Comparison of ENCODE assay signal across 16 mouse cellular contexts in genomic region chr7:118937469-118938387, GRCm38 (mm10). TPM values are rescaled to one million over a fixed set of nuclear protein-coding genes. Genes with fewer than 3 reads are reported as not detected.
A peak's percentile ranks its signal among the peaks of the same experiment; 100 is the strongest.
DNase-seq lines count a peak whose midpoint lies in the region; ATAC-seq and TF ChIP-seq lines count a peak whose summit lies in the region.
"Had no signal": no experiment of that assay in that cellular context is flagged by ENCODE, and none has a peak within 500 bp of the region (broad histone marks: within the 10 kb centered on the region; RNA-seq: fewer than 3 reads in every experiment).

No protein-coding gene starts in this region.

- TF ChIP-seq EP300 in heart, adult 2 months (IDR thresholded peaks at IDR 0.05; ENCODE audit: insufficient read depth, low read depth, low read length) = no peak
- peak; percentile 94 for TF ChIP-seq EP300 in lung, postnatal 0 days (IDR thresholded peaks at IDR 0.05)

- H3K4me2 ChIP-seq in lung, postnatal 0 days (replicated peaks; ENCODE audit: low read depth, low read length) = no peak overlapping the region
- no peak overlapping the region for H3K4me2 ChIP-seq in forebrain, embryonic 12.5 days
- H3K4me2 ChIP-seq: heart, embryonic 12.5 days; hindbrain, embryonic 15.5 days; stomach, embryonic 15.5 days had no signal

- peaks cover 7% of the 10 kb centered on the region for H3K4me1 ChIP-seq in heart, adult 2 months (ENCODE audit: control insufficient read depth, insufficient read depth, low read length)
- peaks cover 11% of the 10 kb centered on the region; the same call in 1 of the 2 replicates for H3K4me1 ChIP-seq in lung, postnatal 0 days (ENCODE audit: insufficient read depth, low read depth, low read length)
- peaks cover 11% of the 10 kb centered on the region for H3K4me1 ChIP-seq in thymus, adult 2 months (replicated peaks; ENCODE audit: control insufficient read depth, insufficient read depth, low read length)
- H3K4me1 ChIP-seq in forebrain, embryonic 12.5 days = peaks cover 9% of the 10 kb centered on the region
- H3K4me1 ChIP-seq: hindbrain, embryonic 15.5 days; stomach, embryonic 15.5 days had no signal

- no peak for TF ChIP-seq CTCF in heart, adult 2 months (IDR thresholded peaks at IDR 0.05)
- TF ChIP-seq CTCF in lung, postnatal 0 days (IDR thresholded peaks at IDR 0.05) = no peak
- no peak for TF ChIP-seq CTCF in thymus, adult 2 months (IDR thresholded peaks at IDR 0.05; ENCODE audit: borderline replicate concordance, control insufficient read depth, extremely low read depth, insufficient read depth, low read length, poor library complexity)

- peak; percentile 52 for ATAC-seq in lung, postnatal 0 days
- no peak for ATAC-seq in forebrain, embryonic 12.5 days (ENCODE audit: low FRiP score)
- ATAC-seq: Patski had no signal

- H3K79me2 ChIP-seq in heart, adult 2 months (replicated peaks; ENCODE audit: control insufficient read depth, insufficient read depth, low read length) = no peaks in the 10 kb centered on the region

- no peak for TF ChIP-seq POLR2A in heart, adult 2 months (IDR thresholded peaks at IDR 0.05; ENCODE audit: insufficient read depth, low read depth, low read length)
- no peak for TF ChIP-seq POLR2A in thymus, adult 2 months (IDR thresholded peaks at IDR 0.05; ENCODE audit: control insufficient read depth, extremely low read depth, insufficient read depth, low read length, poor library complexity)

- no peak overlapping the region for H3K27ac ChIP-seq in heart, adult 2 months
- peak overlapping the region; percentile 60 for H3K27ac ChIP-seq in lung, postnatal 0 days (ENCODE audit: low read length)
- H3K27ac ChIP-seq in thymus, adult 2 months (ENCODE audit: control insufficient read depth, insufficient read depth, low read length) = no peak overlapping the region; the same call in 1 of the 2 replicates
- H3K27ac ChIP-seq in forebrain, embryonic 12.5 days = no peak overlapping the region
- H3K27ac ChIP-seq: hindbrain, embryonic 15.5 days; limb, embryonic 10.5 days; stomach, embryonic 15.5 days had no signal

- H3K4me3 ChIP-seq in heart, adult 2 months = no peak overlapping the region
- no peak overlapping the region for H3K4me3 ChIP-seq in lung, postnatal 0 days (ENCODE audit: low read depth, low read length)
- no peak overlapping the region for H3K4me3 ChIP-seq in thymus, adult 2 months (ENCODE audit: control insufficient read depth, insufficient read depth, low read length)
- H3K4me3 ChIP-seq in forebrain, embryonic 12.5 days (replicated peaks) = no peak overlapping the region
- H3K4me3 ChIP-seq: erythroblast, embryonic 14.5 days; heart, embryonic 12.5 days; hindbrain, embryonic 15.5 days; limb, embryonic 10.5 days; stomach, embryonic 15.5 days had no signal

- 49% methylated on average over 11 of the region's 11 CpGs for WGBS in heart, adult 2 months
- 39% methylated on average over 11 of the region's 11 CpGs for WGBS in lung, postnatal 0 days
- 51% methylated on average over 11 of the region's 11 CpGs for WGBS in thymus, adult 2 months
- 70% methylated on average over 11 of the region's 11 CpGs for WGBS in forebrain, embryonic 12.5 days

- H3K9me3 ChIP-seq in lung, postnatal 0 days (ENCODE audit: low read length) = no peaks in the 10 kb centered on the region
- H3K9me3 ChIP-seq in forebrain, embryonic 12.5 days = no peaks in the 10 kb centered on the region
- H3K9me3 ChIP-seq: heart, embryonic 12.5 days; hindbrain, embryonic 15.5 days; limb, embryonic 10.5 days; stomach, embryonic 15.5 days had no signal

- no peaks in the 10 kb centered on the region for H3K36me3 ChIP-seq in heart, adult 2 months (ENCODE audit: control insufficient read depth, insufficient read depth, low read length)
- H3K36me3 ChIP-seq in lung, postnatal 0 days (ENCODE audit: insufficient read depth, low read length) = no peaks in the 10 kb centered on the region
- no peaks in the 10 kb centered on the region for H3K36me3 ChIP-seq in thymus, adult 2 months (ENCODE audit: control insufficient read depth, insufficient read depth, low read length)
- no peaks in the 10 kb centered on the region for H3K36me3 ChIP-seq in forebrain, embryonic 12.5 days (replicated peaks)
- H3K36me3 ChIP-seq: heart, embryonic 12.5 days; hindbrain, embryonic 15.5 days; limb, embryonic 10.5 days; stomach, embryonic 15.5 days had no signal

- H3K9ac ChIP-seq in heart, adult 2 months (ENCODE audit: low read depth, low read length) = no peak overlapping the region
- no peak overlapping the region for H3K9ac ChIP-seq in lung, postnatal 0 days (replicated peaks; ENCODE audit: low read depth)
- no peak overlapping the region for H3K9ac ChIP-seq in forebrain, embryonic 12.5 days
- H3K9ac ChIP-seq: heart, embryonic 12.5 days; hindbrain, embryonic 15.5 days; stomach, embryonic 15.5 days had no signal

- DNase-seq in heart, adult 18-20 months = peak; percentile 37 to 48
- DNase-seq in heart, adult 2 months = no peak
- peak; percentile 59 for DNase-seq in adrenal gland, postnatal 14 days
- peak; percentile 87 for DNase-seq in lung, postnatal 0 days (ENCODE audit: low spot score)
- DNase-seq in thymus, adult 2 months = peak; percentile 16
- no peak for DNase-seq in spleen, adult 18-20 months
- no peak for DNase-seq in kidney, postnatal 36 days
- DNase-seq: B cell, adult 2 months; right cerebral cortex, adult 18-20 months had no signal

- intact Hi-C loops in heart, adult 2 months (cut with DNase I) = no loop called here

- H3K27me3 ChIP-seq in heart, adult 2 months (ENCODE audit: control insufficient read depth, insufficient read depth, low read length) = no peaks in the 10 kb centered on the region
- H3K27me3 ChIP-seq in lung, postnatal 0 days (replicated peaks; ENCODE audit: insufficient read depth, low read length) = no peaks in the 10 kb centered on the region
- H3K27me3 ChIP-seq in thymus, adult 2 months (ENCODE audit: control insufficient read depth, insufficient read depth, low read length) = no peaks in the 10 kb centered on the region
- no peaks in the 10 kb centered on the region for H3K27me3 ChIP-seq in forebrain, embryonic 12.5 days
- H3K27me3 ChIP-seq: heart, embryonic 12.5 days; hindbrain, embryonic 15.5 days; Patski; stomach, embryonic 15.5 days had no signal

RNA-seq across cellular contexts. Expression of gene Gprc5b, which starts 57.3 kb away (rescaled TPM):
- total RNA-seq in heart, adult 18-20 months (2021) = 10 to 100 TPM; 10.5 to 13.7 TPM
- 10 to 100 TPM; 11.3 to 11.6 TPM for total RNA-seq in heart, adult 2 months (2021)
- polyA plus RNA-seq in heart, adult 2 months (2012; rRNA removed) = 20.4 and 24.0 TPM in 2 replicates
- total RNA-seq in adrenal gland, postnatal 14 days (2021) = 80.7 and 91.7 TPM in 2 replicates
- polyA plus RNA-seq in lung, postnatal 0 days (2015; fragmentation: Nextera tagmentation; extraction: Ambion mirVana) = 2.1 and 2.7 TPM in 2 replicates
- polyA plus RNA-seq in thymus, adult 2 months (2012; rRNA removed) = 15.2 and 20.0 TPM in 2 replicates
- polyA plus RNA-seq in forebrain, embryonic 12.5 days (2016; fragmentation: Nextera tagmentation; extraction: Ambion mirVana) = 11.8 and 15.1 TPM in 2 replicates

Comparison
In these comparisons a context has a peak if more than half of its experiments do, and no peak if none do; other contexts are left out.
1. DNase-seq: peak in heart, adult 18-20 months (2 of 2), adrenal gland, postnatal 14 days (single experiment), lung, postnatal 0 days (single experiment) and thymus, adult 2 months (single experiment); none in heart, adult 2 months (0 of 2), spleen, adult 18-20 months (0 of 2) and kidney, postnatal 36 days (0 of 2).